Mouse (Mus musculus): ENCODE results near the gene Mars2. TPM values are rescaled to one million over a fixed set of nuclear protein-coding genes. Genes with fewer than 3 reads are reported as not detected.

The Mars2 gene
- total RNA-seq, 1 experiment from 2014 or later, result 8.3 TPM

- ATAC-seq (replicated peaks in 1 of 2; ENCODE audit: insufficient read depth in 1 of 2, low FRiP score in 2 of 2, low TSS enrichment in 1 of 2, low read depth in 1 of 2, poor library complexity in 2 of 2, severe bottlenecking in 2 of 2), result no peak
Observed at GRCm38 (mm10) chr1:55265447-55265846, 28.5 kb downstream of the Mars2 start.

GRCm38 (mm10) chr1:55279081-55279480 is 42.1 kb downstream of the Mars2 start:
- no peak for ATAC-seq (replicated peaks in 1 of 2; ENCODE audit: insufficient read depth in 1 of 2, low FRiP score in 2 of 2, low TSS enrichment in 1 of 2, low read depth in 1 of 2, poor library complexity in 2 of 2, severe bottlenecking in 2 of 2)

Other genes with a start within 250 kb of the Mars2 start
- gene Sf3b1, start 209.7 kb upstream of the Mars2 start, total RNA-seq (2017), result 416 and 452 TPM in 2 replicates
- 39.4 and 43.9 TPM in 2 replicates for gene Coq10b, start 184.4 kb upstream of the Mars2 start, total RNA-seq (2017)
- 293 and 376 TPM in 2 replicates for gene Hspe1, start 149.0 kb upstream of the Mars2 start, total RNA-seq (2017)
- 292 and 520 TPM in 2 replicates for gene Hspd1, start 148.9 kb upstream of the Mars2 start, total RNA-seq (2017)
- 45.7 and 68.9 TPM in 2 replicates for gene Mob4, start 105.9 kb upstream of the Mars2 start, total RNA-seq (2017)
- gene Rftn2, start 10.4 kb upstream of the Mars2 start, total RNA-seq (2017), result 3.4 and 9.3 TPM in 2 replicates
- gene Boll, start 126.3 kb downstream of the Mars2 start, total RNA-seq (2017), result 0.63 and 1.5 TPM in 2 replicates
- 2.6 and 3.3 TPM in 2 replicates for gene Plcl1, start 168.7 kb downstream of the Mars2 start, total RNA-seq (2017)